Mouse (Mus musculus): ENCODE results near the gene Tnfrsf21.

Gene Tnfrsf21

DNA sequence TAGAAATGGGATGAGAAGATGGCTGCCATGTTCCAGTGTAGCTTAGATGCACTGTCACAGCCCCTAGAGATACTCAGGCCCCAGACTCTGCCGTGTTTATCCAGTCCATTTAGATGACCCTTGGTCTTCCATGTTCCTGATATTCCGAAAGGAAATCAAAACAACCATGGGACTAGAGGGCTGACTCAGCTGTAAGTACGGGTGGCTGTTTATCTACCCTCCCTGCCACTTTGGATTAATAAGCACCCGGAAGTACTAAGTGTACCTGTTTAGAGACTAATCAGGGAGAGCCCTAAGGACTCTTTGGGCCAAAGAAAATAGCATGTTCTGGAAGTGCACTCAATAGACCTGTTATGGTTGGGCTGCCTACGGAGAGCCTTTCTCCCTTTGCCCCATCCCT is 64.9 kb downstream of the Tnfrsf21 start:
- DNase-seq, result no peak

DNA sequence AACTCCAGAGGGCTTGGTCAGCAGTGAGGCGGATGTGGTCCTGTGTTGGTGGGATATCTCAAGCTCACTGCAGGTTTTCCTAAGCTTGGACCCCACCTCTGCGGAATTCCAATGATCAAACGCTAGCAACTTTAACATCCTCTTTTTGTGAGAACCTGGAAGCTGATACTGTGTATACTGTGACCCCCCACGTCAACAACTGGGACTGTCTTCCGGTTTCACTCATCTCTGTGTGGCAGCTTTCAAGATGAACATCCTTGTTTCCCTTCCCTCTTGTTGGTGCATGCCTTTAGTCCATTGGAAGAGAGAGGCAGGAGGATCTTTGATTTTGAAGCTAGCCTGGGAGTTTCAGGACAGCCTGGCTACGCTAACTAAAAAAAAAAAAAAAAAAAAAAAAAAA is 73.1 kb downstream of the Tnfrsf21 start:
- DNase-seq, result no peak

DNA sequence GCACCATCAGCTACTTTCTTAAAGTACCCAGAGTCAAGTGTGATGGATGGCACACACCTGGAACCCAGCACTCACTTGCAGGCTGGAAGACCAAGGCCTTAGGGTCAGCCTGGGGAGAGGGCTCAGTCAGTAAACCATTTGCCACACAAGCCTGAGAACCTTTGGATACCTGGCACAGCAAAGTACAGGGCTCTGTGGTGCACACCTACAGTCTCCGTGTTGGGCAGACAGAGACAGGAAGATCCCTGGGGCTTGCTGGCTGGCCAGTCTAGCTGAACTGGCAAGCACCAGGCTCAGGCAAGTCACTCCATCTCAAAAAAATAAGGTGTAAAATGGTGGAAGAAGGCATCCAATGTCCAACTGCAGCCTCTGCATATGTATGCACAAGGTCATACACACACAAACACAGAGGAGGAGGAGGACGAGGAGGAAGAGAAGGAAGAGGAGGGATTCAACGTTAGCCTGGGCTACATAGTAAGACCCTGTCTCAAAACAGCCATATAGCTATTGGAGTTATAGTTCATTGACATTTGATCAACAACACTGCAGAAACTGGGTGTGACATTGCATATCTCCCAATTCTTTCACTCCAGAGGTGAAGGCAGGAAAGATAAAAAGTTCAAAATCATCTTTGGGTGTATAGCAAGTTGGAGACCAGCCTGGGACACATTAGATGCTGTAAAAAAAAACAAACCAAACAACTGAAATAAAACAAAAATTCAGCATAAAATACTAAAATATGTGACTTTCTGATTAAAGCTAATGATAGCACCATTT is 74.8 kb downstream of the Tnfrsf21 start:
- no peak for DNase-seq

DNA sequence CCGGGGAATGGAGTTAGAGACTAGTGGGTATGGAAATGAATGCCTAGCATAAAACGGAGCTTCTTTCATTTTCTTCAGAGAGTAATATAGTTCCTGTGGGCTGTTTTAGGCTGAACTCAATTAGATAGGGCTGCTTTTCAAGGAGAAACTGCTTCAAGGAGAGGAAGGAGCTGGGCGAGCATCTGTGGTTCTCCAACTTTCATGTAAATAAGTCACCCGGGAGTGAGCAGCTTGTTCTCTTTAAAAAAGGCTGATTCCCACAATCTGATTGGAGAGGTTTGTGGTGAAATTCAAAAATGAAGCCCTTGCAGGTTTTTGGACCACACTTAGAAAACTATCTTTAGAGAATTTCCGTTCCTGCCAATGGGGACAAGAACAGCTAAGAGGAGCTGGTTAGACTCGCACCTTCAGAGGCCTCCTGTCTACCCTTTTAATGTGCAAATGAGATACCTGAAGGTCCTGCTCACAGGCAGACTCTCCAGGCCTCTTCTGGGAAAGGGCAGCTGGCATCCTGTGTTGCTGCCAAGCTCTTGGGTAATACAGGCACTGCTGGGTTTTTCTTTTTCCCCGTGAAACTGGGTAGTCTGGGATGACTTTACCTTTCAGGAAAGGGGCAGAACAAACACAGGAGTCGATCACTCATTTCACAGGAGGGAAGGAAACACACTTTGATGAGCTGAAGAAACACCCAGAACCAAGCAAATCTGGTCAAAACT is 76.1 kb downstream of the Tnfrsf21 start:
- no peak for DNase-seq

DNA sequence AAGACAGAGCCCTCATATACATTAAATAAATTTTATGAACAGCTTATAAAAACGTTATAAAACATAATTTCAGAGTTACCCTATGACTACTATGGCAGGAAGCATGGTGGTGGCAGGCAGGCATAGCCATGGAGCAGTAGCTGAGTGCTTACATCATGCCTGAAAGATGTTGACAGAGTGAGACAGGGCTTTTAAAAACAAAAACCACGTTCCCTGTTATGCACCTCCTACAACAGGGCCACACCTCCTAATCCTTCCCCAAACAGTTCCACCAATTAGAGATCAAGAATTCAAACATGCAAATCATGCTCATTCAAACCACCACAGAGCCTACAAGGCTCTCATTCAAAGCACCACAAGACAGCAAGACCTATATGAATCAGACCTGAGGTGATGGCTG is 77.9 kb downstream of the Tnfrsf21 start:
- DNase-seq, result no peak

DNA sequence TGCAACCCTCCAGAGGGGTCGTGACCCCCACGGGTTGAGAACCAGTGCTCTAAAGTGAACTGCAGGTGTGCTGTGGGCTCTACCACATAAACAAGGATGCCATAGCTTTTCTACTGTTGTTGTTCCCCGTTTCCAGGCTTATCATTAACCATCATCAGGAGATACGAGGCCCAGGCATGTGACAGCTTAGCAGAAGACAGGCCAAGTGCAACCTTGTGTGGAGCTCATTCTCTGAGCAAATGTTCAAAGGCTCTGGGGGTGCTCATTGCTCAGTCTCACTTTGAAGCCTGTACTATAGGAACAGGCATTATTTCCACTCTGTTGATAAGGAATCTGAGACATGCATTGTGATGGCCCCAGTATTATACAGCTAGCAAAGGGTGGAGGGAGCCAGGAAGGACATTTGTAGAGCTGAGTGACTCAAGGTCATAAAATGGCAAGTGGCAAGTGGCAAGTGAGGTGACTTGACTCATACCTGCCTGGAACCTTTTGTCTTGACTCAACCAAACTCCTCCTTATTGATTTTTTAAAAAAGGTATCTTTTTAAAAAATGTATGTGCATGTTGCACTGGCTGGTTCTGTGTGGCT is 80.8 kb downstream of the Tnfrsf21 start:
- DNase-seq, result no peak

DNA sequence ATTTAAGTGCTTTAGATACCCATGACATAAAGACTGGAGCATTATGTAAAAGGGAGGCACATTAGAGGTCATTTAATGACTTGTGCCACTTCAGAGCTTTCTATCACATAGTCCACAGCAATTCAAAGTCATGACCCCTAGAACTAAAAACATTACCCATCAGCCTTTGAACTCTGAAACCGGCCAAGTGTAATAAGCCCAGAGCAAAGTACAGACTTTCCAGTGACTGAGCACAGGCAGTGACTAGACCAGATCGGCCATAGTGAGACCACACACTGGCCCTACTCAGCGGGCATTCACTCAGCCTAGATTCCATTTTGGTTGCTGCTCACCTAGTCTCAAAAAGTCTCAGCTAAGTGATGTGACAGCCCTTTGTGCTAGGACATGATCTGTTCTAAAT is 89.8 kb downstream of the Tnfrsf21 start:
- no peak for DNase-seq

DNA sequence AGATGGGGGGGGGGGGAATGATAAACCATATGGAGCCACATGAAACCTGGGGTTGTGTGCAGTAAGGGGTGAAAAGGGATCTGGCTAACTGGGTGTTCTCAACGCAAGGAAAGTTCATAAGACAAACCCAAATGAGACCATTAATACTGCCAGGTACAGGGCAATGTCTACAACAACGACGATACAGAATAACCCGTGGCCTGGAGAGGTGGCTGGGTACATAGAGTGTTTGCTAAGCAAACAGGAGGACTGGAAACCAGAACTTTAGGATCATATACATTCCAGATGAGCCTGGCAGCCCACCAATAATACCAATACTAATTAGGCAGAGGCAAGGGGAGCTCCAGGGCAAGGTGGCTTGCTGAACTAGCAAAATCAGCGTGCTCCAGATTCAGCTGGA is 91.0 kb downstream of the Tnfrsf21 start:
- no peak for DNase-seq

DNA sequence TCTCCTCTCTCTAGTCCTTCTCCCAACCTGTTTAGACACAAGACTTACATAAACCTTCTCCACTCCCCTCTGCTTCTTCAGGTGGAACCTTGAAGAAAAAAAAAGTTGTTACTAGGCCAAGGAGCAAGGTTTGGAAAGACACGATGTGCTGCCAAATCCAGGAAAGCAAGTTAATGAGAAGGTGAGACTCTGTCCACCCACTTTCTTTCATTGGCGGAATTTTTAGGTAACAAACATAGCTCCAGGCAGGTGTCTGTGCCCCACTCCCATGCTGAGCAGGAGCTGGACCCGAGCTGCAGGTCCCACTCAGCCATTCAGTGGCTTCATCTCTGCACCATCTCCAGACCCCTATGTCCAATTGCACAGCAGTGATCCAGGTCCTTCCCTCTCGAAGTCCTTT is 93.1 kb downstream of the Tnfrsf21 start:
- no peak for DNase-seq

DNA sequence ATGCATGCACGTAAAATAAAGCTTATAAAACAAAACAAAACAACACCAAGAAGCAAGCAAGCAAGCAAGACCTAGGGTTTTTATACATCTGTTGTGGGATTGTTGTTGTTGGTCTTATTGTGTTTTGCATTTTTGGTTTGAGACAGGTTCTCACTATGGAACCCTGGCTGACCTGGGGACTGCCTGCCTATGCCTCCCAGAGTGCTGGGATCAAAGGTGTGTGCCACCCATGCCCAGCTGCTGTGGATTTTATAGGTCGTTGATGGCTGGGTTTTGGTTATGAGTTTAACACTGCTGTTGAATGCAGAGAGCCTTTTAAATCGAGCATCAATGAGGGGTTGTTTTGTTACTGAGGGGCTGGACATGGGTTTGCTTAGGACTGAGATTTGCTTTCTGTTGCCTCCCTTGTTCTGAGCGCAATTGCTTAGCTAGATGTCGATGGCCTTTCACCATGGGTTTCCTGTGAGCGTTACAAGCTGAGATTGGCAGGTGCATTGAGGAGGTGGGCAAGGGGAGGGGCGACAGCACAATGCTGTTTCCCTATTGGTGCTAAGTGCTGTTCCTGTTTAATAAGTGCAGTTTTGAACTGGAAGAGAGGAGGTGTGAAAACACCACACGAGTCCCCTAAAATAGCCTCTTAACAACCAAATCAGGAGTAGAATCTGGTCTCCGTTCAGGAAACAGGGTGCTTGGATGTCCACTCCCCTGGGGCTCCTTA is 94.0 kb downstream of the Tnfrsf21 start:
- DNase-seq, result no peak

DNA sequence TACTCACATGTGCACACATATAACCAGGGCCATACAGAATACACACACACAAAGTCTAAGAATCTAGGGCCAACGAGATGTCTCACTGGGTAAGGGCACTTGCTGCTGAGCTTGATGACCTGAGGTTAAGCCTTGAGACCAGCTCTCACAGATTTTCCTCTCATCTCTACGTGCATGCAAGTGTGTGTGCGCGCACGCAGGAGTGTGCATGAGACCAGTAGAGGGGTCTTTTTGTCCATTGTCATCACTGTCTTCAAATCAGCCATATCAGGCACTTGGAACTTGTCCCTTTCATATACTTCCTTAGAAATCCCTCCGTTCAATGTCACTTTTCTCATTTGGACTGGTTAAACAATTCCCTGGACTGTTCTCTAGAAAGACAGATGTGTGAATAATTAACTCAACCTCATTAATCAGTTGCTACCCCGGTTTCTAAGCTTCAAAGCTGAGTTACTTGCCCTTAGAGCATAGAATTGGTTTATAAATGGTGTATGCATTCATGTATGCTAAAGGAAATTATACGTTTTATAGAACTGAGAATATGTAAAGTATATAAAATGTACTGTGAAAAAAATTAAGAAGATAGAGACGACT is 97.1 kb downstream of the Tnfrsf21 start:
- no peak for DNase-seq

DNA sequence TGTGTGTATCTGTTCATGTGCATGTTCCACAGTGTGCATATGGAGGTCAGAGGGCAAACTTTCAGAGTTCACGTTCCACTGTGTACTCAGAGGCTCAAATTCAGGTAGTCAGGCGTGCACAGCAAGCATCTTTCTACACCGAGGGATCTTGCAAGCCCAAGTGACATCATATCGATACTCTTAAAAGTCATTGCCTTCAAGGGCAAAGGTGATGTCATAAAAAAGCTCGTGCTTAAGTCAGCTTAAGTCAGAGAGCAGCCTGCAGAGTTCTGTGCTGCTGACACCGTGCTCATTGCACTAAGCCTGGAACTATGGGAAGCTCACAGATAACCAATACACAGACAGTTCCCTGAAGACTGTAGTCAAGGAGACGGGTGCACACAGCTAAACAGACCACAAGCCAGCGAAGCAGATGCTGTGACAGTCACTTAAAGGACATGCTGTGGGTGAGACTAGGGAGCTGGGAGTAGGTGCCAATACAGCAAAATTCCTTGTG is 97.8 kb downstream of the Tnfrsf21 start:
- DNase-seq, result no peak

DNA sequence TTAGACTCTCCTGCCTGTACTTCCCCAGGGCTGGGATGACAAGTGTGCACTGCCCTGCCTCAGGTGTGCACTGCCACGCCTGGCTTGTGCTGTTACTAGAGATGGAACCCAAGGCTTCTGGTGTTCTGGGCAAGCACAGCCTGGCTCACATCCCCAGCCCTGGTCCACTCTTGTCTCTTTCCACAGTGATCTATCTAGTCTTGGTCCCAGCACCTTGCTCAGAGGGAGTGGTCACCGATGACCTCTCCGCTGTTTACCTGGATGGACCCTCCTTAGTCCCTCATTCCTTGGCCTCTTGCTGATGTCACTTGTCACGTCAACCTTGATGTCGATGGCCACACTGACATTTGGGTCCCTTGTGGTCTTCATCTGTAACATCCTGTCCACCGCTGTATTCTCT is 98.6 kb downstream of the Tnfrsf21 start:
- DNase-seq, result no peak

DNA sequence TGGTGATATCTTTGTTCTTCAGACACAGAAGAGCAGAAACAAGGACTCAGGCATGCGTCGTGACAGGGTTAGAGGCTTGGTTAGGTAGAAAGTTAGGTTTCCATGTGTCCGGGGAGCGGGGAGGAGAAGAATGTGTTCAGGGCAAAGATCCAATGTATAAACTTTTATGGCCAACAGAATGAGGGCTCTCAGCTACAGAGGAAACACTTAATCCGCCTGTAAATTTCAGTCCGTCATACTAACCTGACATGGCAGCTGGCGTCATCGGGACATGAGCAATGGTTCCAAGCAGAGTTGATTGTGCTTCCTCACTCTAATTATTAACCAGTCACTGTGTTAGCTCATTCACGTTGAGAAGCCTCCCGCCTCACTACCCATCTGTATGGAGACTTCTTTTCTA is 100.4 kb downstream of the Tnfrsf21 start:
- no peak for DNase-seq

DNA sequence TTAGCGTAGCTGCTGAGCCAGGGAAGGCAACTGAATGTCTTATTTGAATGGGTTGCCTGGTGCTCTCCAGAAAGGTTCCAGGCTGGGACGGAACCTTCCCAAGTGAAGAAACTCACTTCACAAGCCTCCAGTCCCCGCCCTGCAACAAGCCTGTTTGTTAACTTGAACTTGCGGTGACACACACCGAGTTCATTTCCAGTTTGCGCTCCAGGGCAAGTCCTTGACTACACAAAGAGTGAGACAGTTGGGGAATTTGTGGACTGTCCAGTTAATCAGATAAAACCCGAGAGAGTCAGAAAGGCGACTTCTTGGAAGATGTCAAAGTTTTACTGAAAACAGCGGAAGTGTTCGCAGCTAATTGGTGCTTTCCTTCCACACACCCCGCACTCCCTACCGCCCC is 103.1 kb downstream of the Tnfrsf21 start:
- DNase-seq, result no peak

DNA sequence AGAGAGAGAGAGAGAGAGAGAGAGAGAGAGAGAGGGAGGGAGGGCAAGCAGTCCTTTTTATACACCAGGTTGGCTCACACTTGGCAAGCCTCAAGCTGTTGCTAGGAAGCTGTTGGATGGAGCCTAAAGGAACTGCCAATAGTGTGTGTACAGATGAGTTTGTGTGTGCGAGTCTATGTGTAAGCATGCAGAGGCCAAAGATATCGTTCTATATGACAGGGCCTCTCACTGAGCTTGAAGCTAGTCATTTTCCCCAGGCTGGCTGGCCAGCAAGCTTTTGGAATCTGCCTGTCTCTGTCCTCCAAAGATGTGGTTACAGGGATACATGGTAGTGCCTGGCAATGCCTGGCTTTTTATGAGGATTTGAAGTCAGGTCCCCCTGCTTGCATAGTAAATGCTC is 104.7 kb downstream of the Tnfrsf21 start:
- DNase-seq, result no peak

DNA sequence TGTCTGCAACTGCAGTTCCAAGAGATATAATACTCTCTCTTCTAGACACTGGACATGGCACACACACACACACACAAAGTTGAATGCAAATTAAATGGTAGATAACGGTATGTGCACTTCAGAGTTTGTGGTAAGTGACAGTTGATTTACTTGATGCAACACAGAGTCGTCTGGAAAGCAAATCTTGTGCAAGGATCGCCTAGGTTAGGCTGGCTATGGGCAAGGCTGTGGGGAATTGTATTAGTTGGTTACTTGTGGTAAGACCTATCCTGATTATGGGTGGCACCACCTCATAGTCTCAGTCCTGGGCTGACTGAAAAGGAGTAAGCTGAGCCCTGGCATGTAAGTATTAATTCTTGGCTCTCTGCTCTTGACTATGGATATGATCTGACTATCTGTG is 112.0 kb downstream of the Tnfrsf21 start:
- no peak for DNase-seq

DNA sequence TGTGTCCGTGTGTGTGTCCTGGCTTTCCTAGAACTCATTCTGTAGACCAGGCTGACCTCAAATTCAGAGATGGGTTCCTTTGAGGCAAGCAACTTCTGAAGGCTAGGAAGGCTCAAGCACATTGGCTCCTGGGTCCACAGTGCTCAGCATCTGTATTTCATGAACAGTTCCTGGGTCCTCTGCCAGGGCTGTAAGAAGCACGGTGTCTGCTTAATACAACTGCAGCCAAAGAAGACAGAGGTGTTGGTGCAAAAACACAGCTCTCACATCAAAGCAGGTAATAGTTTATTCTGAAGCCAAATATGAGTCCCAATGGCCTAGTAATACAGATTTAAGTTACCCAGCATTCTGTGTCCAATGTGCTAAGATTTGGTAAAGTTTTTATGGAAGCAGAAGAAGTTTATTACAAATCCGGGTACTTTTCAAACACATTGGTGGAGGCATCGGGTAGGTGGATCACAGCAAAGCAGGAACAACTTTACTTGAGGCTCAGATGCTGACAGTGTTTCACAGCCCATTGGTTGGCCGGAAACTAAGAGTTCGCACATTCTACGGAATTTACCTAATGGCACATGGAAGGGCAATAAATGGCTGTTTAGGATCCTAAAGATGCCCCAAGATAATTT is 112.7 kb downstream of the Tnfrsf21 start:
- DNase-seq, result no peak

DNA sequence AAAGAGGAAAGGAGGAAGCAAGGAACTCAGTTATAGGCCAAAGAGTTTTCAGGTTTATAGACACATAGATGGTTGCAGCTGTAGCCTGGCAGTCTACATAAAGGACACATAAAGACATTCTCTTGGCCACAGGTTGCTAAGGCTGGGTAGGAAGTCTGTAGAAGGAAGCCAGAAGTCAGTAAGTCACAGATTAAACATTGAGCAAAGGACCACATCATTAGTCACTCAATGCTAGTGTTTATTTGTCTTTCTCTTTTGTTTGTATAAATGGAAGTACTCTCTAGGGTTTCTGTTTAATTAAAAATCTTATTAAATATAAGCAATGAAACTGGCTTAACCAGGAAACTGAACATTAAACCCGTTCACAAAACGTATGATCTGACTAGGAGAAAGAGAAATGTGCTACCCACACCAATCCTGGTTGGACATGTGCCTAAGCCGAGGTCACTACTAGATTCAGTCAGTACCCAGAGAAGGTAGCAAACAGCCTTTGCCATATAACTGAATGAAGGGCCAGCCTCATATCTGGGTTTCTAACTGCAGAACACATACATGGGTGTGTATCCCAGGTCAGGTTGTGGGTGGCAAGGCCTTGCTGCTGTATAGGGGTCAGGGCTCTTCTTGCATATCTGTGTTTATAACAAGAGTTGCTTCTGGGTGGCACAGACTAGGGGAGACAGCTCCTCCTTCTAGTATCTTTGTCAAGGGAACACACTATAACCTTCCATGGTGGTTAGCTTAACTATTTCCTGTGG is 113.9 kb downstream of the Tnfrsf21 start:
- DNase-seq, result no peak

DNA sequence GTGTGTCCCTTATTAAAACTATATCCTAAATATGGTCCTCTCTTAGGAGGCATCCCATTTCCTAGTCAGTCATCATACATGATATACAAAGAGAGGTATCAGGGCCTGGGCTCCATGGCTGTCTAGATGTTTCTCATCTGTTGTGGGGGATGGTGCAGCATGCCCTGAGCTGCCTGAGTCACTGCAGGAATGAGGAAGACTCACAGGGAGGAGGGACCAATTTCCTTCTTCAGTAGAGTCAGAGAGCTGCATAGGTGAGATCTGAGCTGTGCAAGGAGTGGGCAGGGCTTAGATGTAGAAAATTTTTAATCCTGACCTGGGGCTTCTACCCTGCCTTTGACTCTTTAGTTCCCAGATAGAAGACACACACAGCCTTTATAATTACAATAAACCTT is 114.5 kb downstream of the Tnfrsf21 start:
- no peak for DNase-seq

DNA sequence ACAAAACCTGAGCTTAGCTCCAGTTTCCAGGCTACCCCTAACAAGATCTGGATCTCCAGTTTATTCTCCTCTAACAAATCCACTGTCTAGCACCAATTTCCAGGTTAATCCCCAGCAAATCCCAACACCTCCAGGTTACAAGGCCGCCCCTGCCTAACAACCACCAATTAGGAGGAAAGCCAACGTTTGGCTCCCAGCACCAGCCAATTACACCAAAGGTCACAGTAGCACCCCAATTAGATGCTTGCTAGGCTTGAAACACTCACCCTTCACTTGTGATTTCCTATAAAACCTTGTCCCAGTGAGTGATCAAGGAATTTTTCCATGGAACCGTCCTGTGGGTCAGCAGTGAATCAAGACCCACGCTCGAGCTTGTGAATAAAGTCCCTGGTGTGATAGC is 116.1 kb downstream of the Tnfrsf21 start:
- no peak for DNase-seq

DNA sequence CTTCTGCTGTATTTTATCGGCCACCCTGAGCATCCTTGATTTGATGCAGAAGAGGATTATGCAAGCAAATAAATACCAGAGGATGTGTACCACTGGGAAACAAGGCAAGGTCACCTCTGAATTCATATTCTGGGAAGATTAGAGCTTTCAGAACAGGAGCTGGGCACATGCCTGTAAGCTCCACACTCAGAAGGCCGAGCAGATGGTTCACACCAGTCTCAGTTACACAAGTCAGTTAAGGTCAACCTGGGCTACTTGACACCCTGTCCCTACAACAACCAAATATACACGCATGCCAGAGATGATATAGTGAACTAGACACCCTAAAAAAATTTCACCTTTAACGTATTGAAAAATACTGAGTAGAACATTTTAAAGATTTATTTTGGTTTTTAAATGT is 116.8 kb downstream of the Tnfrsf21 start:
- DNase-seq, result no peak

All from cerebellum, adult 11 months (tissue).